Mouse (Mus musculus): ENCODE measurements around the gene Panx3. TPM values are rescaled to one million over a fixed set of nuclear protein-coding genes. Genes with fewer than 3 reads are reported as not detected.

The Panx3 gene
- not detected for polyA plus RNA-seq (2014; fragmentation: Illumina TruSeq; extraction: RNeasy Lipid Tissue Mini Kit (QIAGEN cat#74804); ENCODE audit: low read depth, low replicate concordance)

DNA sequence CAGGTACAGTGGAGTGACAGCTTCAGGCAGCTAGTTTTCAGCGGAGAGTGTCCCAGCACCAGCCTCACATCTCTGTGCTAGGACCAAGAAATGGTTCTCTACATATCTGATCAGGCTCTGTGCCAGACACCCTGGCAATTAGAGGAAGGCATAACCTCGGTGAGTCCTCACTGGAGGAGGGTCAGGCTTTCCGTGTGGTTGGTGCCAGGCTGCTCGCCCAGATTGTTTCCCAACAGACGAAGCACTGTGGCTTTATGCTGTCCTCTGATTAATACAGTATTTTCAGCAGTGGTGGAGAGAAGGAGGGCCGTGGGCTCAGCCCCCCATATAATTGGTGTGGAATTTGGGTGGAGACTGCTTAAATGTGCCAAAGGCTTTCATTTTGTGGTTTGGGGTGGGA, at the start of gene Panx3:
Gene Panx3, minus strand, starts transcription at position 121 of the 400 bp plus-strand sequence.

DNA sequence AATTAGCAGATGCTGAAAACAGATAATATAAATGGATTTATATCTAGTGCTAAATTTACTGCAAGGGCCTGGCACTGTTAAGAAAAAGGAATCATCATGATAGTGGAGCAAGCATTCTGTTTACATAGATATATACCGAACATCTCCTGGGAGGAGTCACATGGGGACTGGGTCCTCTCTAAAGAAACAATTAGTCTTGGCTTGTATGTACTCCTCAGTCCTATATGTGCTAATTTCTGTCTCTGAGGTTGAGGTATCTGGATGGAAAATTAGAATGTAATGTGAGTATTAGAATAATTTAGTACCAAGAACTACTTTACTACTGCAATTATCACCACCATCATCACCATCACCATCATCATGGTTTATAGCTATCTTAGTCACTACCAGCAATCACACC, 47.1 kb upstream of the Panx3 start, which contains the start of gene Olfr160:
Gene Olfr160, minus strand, starts transcription at position 101 of the 400 bp plus-strand sequence.

DNA sequence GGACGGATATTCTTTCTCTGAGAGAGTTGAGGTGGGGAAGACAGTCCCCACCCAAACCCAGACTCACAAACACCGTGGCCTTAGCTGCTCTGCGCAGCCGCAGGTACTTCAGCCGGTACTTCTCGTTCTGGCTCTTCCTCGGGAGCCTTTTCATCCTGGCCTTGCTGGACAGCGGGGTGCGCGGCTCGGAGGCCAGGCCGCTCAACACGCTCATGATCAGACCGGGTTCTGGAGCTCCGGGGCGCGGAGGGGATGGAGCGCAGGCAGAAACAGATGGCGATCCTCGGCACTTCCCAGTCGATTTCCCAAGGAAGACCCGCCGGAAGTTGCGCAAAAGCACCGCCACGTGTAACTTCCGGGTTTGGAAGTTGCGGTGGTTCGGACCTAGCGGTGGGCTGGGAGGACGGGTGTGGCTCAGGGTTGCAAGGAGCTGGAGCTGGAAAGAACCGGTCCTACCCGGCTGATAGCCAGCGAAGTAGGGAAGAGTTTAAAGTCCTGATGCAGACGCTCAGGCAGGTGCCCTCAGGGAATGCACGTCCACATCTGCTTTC, 12.0 kb downstream of the Panx3 start, which contains the start of gene Tbrg1:
Gene Tbrg1, minus strand, starts transcription at position 382 of the 551 bp plus-strand sequence.

DNA sequence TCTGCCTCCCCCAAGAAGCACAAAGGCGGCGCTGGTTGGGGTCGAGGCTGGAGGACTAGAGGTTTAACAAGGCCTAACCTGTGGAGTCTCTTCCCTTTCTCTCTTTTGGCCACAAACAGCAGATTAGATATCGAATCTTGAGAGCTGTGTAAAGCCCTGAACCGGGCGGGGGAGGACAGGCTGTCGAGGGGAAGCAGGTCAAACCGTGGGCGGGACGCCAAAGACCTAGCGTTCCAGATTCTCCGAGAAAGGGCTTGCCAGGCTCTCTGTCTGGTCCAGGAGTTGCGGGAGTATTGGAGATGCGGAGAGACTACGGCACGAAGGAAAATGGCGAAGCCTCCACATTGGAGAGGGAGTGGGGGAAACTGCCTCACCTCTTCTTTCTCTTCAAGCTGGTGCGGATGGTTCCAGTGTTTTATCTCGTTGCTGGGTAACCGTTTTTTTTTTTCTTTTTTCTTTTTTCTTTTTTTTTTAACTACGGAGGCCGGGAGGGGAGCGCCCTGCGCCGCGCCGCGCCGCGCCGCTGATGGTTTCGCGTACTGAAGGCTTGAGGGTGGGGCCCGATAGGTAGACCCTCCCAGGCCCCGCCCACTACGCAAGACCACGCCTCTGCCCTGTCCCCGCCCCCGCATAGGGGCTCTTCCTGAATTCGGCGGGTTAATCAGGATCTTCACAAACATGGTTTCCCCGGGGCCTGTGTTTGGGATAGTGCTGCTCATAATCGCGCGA, 55.7 kb downstream of the Panx3 start, which contains the start of gene Spa17:
Gene Spa17, minus strand, starts transcription at position 541 of the 729 bp plus-strand sequence.

Other genes with a start within 250 kb of the Panx3 start
- gene Robo3, start 236.0 kb downstream of the Panx3 start, polyA plus RNA-seq (2014; fragmentation: Illumina TruSeq; extraction: RNeasy Lipid Tissue Mini Kit (QIAGEN cat#74804); ENCODE audit: low read depth, low replicate concordance), result 0.44 TPM
- 25.3 TPM for gene Msantd2, start 179.9 kb downstream of the Panx3 start, polyA plus RNA-seq (2014; fragmentation: Illumina TruSeq; extraction: RNeasy Lipid Tissue Mini Kit (QIAGEN cat#74804); ENCODE audit: low read depth, low replicate concordance)
- 8.1 TPM for gene Esam, start 141.2 kb downstream of the Panx3 start, polyA plus RNA-seq (2014; fragmentation: Illumina TruSeq; extraction: RNeasy Lipid Tissue Mini Kit (QIAGEN cat#74804); ENCODE audit: low read depth, low replicate concordance)
- 0.81 TPM for gene Vsig2, start 130.0 kb downstream of the Panx3 start, polyA plus RNA-seq (2014; fragmentation: Illumina TruSeq; extraction: RNeasy Lipid Tissue Mini Kit (QIAGEN cat#74804); ENCODE audit: low read depth, low replicate concordance)
- 0.32 TPM for gene Nrgn, start 116.3 kb downstream of the Panx3 start, polyA plus RNA-seq (2014; fragmentation: Illumina TruSeq; extraction: RNeasy Lipid Tissue Mini Kit (QIAGEN cat#74804); ENCODE audit: low read depth, low replicate concordance)
- gene Siae, start 113.5 kb downstream of the Panx3 start, polyA plus RNA-seq (2014; fragmentation: Illumina TruSeq; extraction: RNeasy Lipid Tissue Mini Kit (QIAGEN cat#74804); ENCODE audit: low read depth, low replicate concordance), result 36.8 TPM
- gene Spa17, start 55.5 kb downstream of the Panx3 start, polyA plus RNA-seq (2014; fragmentation: Illumina TruSeq; extraction: RNeasy Lipid Tissue Mini Kit (QIAGEN cat#74804); ENCODE audit: low read depth, low replicate concordance), result 52.4 TPM
- 12.4 TPM for gene Tbrg1, start 11.9 kb downstream of the Panx3 start, polyA plus RNA-seq (2014; fragmentation: Illumina TruSeq; extraction: RNeasy Lipid Tissue Mini Kit (QIAGEN cat#74804); ENCODE audit: low read depth, low replicate concordance)
- not detected for gene Olfr160, start 47.0 kb upstream of the Panx3 start, polyA plus RNA-seq (2014; fragmentation: Illumina TruSeq; extraction: RNeasy Lipid Tissue Mini Kit (QIAGEN cat#74804); ENCODE audit: low read depth, low replicate concordance)
- gene Olfr874, start 75.9 kb upstream of the Panx3 start, polyA plus RNA-seq (2014; fragmentation: Illumina TruSeq; extraction: RNeasy Lipid Tissue Mini Kit (QIAGEN cat#74804); ENCODE audit: low read depth, low replicate concordance), result not detected
- not detected for gene Olfr875, start 102.6 kb upstream of the Panx3 start, polyA plus RNA-seq (2014; fragmentation: Illumina TruSeq; extraction: RNeasy Lipid Tissue Mini Kit (QIAGEN cat#74804); ENCODE audit: low read depth, low replicate concordance)
- gene Olfr876, start 133.8 kb upstream of the Panx3 start, polyA plus RNA-seq (2014; fragmentation: Illumina TruSeq; extraction: RNeasy Lipid Tissue Mini Kit (QIAGEN cat#74804); ENCODE audit: low read depth, low replicate concordance), result not detected
- not detected for gene Olfr877, start 185.0 kb upstream of the Panx3 start, polyA plus RNA-seq (2014; fragmentation: Illumina TruSeq; extraction: RNeasy Lipid Tissue Mini Kit (QIAGEN cat#74804); ENCODE audit: low read depth, low replicate concordance)
- gene Olfr145, start 227.5 kb upstream of the Panx3 start, polyA plus RNA-seq (2014; fragmentation: Illumina TruSeq; extraction: RNeasy Lipid Tissue Mini Kit (QIAGEN cat#74804); ENCODE audit: low read depth, low replicate concordance), result not detected
- not detected for gene Olfr878, start 248.6 kb upstream of the Panx3 start, polyA plus RNA-seq (2014; fragmentation: Illumina TruSeq; extraction: RNeasy Lipid Tissue Mini Kit (QIAGEN cat#74804); ENCODE audit: low read depth, low replicate concordance)

Data from kidney, adult 10 weeks (tissue).